22 mouse cellular contexts compared by ENCODE assay signal in the genomic region with DNA sequence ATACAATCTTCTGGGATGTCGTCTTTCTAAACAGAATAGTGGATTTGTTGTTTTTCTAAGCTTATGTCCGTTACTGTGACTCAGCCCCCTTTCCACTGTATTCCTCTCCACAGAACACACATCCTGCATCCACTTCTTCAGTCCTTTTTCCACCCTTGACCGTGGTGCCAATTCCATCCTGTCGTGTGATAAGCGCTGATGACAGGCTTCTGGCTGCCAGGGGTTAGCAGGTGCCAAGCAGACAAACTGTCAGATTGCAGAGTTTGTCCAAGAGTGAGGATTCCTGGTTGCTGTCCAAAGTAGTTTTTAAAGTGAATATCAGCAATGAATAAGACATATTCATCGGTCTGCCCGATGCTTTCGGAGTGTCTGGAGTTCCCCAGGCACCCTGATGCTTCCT. TPM values are rescaled to one million over a fixed set of nuclear protein-coding genes. Genes with fewer than 3 reads are reported as not detected.
A peak's percentile ranks its signal among the peaks of the same experiment; 100 is the strongest.
DNase-seq lines count a peak whose midpoint lies in the region; TF ChIP-seq lines count a peak whose summit lies in the region.
"Had no signal": no experiment of that assay in that cellular context is flagged by ENCODE, and none has a peak within 500 bp of the region (broad histone marks: within the 10 kb centered on the region; RNA-seq: fewer than 3 reads in every experiment).

No protein-coding gene starts in this region.

- peak; percentile 37 to 42 for DNase-seq in cerebellum, postnatal 14 days
- DNase-seq in cerebellum, adult 9-11 months: no peak
- peak; percentile 57 for DNase-seq in left cerebral cortex, postnatal 4 days
- DNase-seq in left cerebral cortex, adult 9 months (ENCODE audit: low spot score in 2 of 2): no peak
- peak; percentile 58 for DNase-seq in NIH3T3 (ENCODE audit: low read depth)
- DNase-seq in heart, postnatal 36 days: peak; percentile 35 to 41
- DNase-seq in gastrocnemius, adult 2 months: no peak
- DNase-seq: cerebellum, adult 11 months; cerebellum, postnatal 36 days; embryo, embryonic 11 days; gastrocnemius, postnatal 36 days; layer of hippocampus, postnatal 36 days; lung, embryonic 14.5 days; thymus, adult 2 months; thymus, postnatal 4 days had no signal

- no peak overlapping the region for H3K4me3 ChIP-seq in gastrocnemius, adult 2 months
- H3K4me3 ChIP-seq: embryonic facial prominence, embryonic 13.5 days; erythroblast, embryonic 14.5 days; forebrain, embryonic 12.5 days; hindbrain, embryonic 15.5 days; limb, embryonic 13.5 days; stomach, embryonic 15.5 days had no signal

- no peak for TF ChIP-seq CTCF in gastrocnemius, adult 2 months (IDR thresholded peaks at IDR 0.05)

- intact Hi-C loops in left cerebral cortex, postnatal 4 days (cut with DNase I): no loop called here
- intact Hi-C loops in heart, postnatal 36 days (cut with DNase I): no loop called here
- intact Hi-C loops in gastrocnemius, adult 2 months (cut with DNase I): no loop called here

- H3K27ac ChIP-seq in gastrocnemius, adult 2 months: no peak overlapping the region
- H3K27ac ChIP-seq: embryonic facial prominence, embryonic 13.5 days; forebrain, embryonic 12.5 days; hindbrain, embryonic 15.5 days; limb, embryonic 13.5 days; liver, embryonic 14.5 days; stomach, embryonic 15.5 days had no signal

RNA-seq across cellular contexts. Expression of a gene that starts 39.4 kb away (rescaled TPM):
- 10 to 100 TPM; 15.8 to 16.5 TPM for total RNA-seq in left cerebral cortex, postnatal 4 days (2021)
- 1 to 10 TPM; 2.7 to 3.2 TPM for total RNA-seq in heart, postnatal 36 days (2021)
- total RNA-seq in gastrocnemius, adult 2 months (2021): under 1 TPM in 1 of 2 experiments, not detected in 1; 0.08 TPM

Comparison
In these comparisons a context has a peak if more than half of its experiments do, and no peak if none do; other contexts are left out.
1. DNase-seq: peak in cerebellum, postnatal 14 days (2 of 2), left cerebral cortex, postnatal 4 days (single experiment), NIH3T3 (single experiment) and heart, postnatal 36 days (2 of 2); none in cerebellum, adult 9-11 months (single experiment), left cerebral cortex, adult 9 months (0 of 2) and gastrocnemius, adult 2 months (single experiment).